Mouse (Mus musculus): ENCODE results near the gene U2af2.

DNA sequence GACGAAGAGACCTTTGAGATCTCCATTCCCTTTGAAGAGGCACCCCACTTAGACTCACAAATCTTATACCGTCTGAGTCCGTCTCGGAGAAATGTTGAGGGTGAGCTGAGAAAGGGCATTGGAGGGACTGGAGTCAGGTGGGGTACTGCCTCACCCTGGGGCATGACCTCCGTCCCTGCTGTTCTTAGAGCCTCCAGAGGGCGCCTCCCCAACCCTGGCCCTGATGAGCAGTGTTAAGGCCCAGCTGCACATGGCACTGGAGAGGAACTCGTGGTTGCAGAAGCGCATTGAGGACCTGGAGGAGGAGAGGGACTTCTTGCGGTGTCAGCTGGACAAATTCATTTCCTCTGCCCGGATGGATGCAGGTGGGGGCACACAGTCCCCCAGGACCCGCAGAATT is 4.1 kb upstream of the U2af2 start:
- TF ChIP-seq POLR2A (IDR thresholded peaks at IDR 0.05; ENCODE audit: borderline replicate concordance, control insufficient read depth, low read depth, low read length) (no peak), CTCF (IDR thresholded peaks at IDR 0.05; ENCODE audit: control insufficient read depth, insufficient read depth, low read length) (peak; percentile 47; the same call in 1 of the 2 replicates)

Measured in bone marrow, adult 2 months (tissue).